Mouse (Mus musculus) MEL (cell line): ENCODE data around the gene Mrps18b.
A peak's percentile ranks its signal among the peaks of the same experiment; 100 is the strongest.

Experiments
- CHD1 ChIP-seq: IDR thresholded peaks from 2 replicates; pipeline ENCODE4 v1.6.1; 2012; ENCODE audit warnings: low read depth, mild to moderate bottlenecking, inconsistent platforms, low read length, improper control_type of control experiment
- CHD2 ChIP-seq: IDR thresholded peaks from 2 replicates; pipeline ENCODE4 v1.6.1; 2011; ENCODE audit warnings: low read length, improper control_type of control experiment
- CTCF ChIP-seq, 3 experiments: IDR thresholded peaks in 2 of 3; conservative IDR thresholded peaks in 1 of 3; 2 replicates each; pipeline ENCODE4 v1.5.1; 2011 to 2012; ENCODE audit warnings: low read length in 3 of 3, low read depth in 2 of 3, mild to moderate bottlenecking in 2 of 3, improper control_type of control experiment in 1 of 3, inconsistent platforms in 1 of 3, mixed read lengths in 1 of 3, moderate library complexity in 1 of 3; ENCODE audit not compliant: control insufficient read depth in 1 of 3, insufficient read depth in 1 of 3, poor library complexity in 1 of 3, severe bottlenecking in 1 of 3
- EP300 ChIP-seq, 2 experiments: IDR thresholded peaks; 2 replicates each; pipeline ENCODE4 v1.6.1; 2011; ENCODE audit warnings: improper control_type of control experiment in 2 of 2, low read length in 2 of 2, low read depth in 1 of 2, mild to moderate bottlenecking in 1 of 2
- MAX ChIP-seq: IDR thresholded peaks from 2 replicates; pipeline ENCODE4 v1.6.1; 2011; ENCODE audit warnings: low read length, improper control_type of control experiment
- POLR2A ChIP-seq, 2 experiments: IDR thresholded peaks; 2 replicates each; pipeline ENCODE4 v1.6.1; 2011 to 2012; ENCODE audit warnings: low read length in 2 of 2, mild to moderate bottlenecking in 2 of 2, control low read depth in 1 of 2, improper control_type of control experiment in 1 of 2, low read depth in 1 of 2, moderate library complexity in 1 of 2; ENCODE audit not compliant: control insufficient read depth in 1 of 2, insufficient read depth in 1 of 2, poor library complexity in 1 of 2
- SIN3A ChIP-seq: IDR thresholded peaks from 2 replicates; pipeline ENCODE4 v1.6.1; 2012; ENCODE audit warnings: low read length, improper control_type of control experiment, inconsistent platforms

DNA sequence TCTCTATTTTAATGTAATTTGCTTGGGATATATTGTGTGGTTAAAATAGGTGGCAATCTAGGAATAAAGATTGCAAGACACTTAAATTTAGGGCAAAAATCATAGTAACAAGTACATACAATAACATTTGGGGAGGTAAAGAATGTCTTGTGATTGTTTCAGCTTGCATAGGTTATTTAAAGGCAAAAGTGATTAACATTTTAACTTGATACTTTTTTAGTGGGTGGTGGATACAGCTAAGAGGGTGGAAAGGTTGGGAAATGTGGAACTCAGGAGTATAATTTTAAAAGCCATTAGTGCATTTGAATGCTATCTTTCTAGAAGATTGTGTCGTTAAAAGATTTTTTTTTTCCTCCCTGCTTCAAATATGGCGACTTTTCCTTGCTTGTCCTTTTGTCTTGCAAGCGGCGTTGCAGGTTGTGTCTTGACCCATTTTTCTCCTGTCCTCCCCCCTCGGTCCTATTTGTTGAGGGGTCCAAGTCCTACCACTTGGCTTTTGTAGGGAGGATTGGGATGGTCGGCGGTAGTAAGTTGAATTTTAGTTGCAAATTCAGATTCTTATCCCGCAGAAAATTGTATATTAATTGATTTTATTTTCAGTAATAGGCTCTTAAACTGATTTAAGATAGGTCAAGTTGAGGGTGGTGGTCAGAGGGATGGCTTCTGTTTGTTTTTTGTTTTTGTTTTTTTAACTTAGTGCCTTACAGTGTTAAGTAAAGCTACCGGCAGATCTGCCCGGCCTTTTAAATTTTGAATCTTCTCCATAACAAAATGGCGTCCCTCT, 2.3 kb upstream of the Mrps18b start:
- TF ChIP-seq CHD2: no peak
- no peak for TF ChIP-seq CTCF (IDR thresholded peaks at IDR 0.05 in 2 of 3, conservative IDR thresholded peaks at IDR 0.05 in 1 of 3; ENCODE audit: control insufficient read depth in 1 of 3, insufficient read depth in 1 of 3, low read depth in 2 of 3, low read length in 3 of 3, poor library complexity in 1 of 3, severe bottlenecking in 1 of 3)
- no peak for TF ChIP-seq MAX
- TF ChIP-seq POLR2A (IDR thresholded peaks at IDR 0.05; ENCODE audit: control insufficient read depth in 1 of 2, insufficient read depth in 1 of 2, low read depth in 1 of 2, low read length in 2 of 2, poor library complexity in 1 of 2): peak; percentile 44 to 53; a peak in 2 of 4 replicates
- TF ChIP-seq CHD1: no peak
- no peak for TF ChIP-seq SIN3A
- TF ChIP-seq EP300 (IDR thresholded peaks at IDR 0.05; ENCODE audit: low read depth in 1 of 2, low read length in 2 of 2): no peak
